ENCODE assay signal across 8 mouse cellular contexts in genomic region chr7:92740411-92741115, GRCm38 (mm10). TPM values are rescaled to one million over a fixed set of nuclear protein-coding genes. Genes with fewer than 3 reads are reported as not detected.
DNase-seq lines count a peak whose midpoint lies in the region; ATAC-seq and TF ChIP-seq lines count a peak whose summit lies in the region.

No protein-coding gene starts in this region.

- H3K9ac ChIP-seq in hindbrain, embryonic 12.5 days: peak overlapping the region; percentile 94
- peak overlapping the region; percentile 84 for H3K9ac ChIP-seq in midbrain, embryonic 12.5 days (replicated peaks)

- no peak for TF ChIP-seq CTCF in lung, adult 2 months (IDR thresholded peaks at IDR 0.05; ENCODE audit: insufficient read depth, low read length)
- TF ChIP-seq CTCF in cortical plate, adult 2 months (IDR thresholded peaks at IDR 0.05; ENCODE audit: extremely low read depth, insufficient read depth, low read length): no peak

- TF ChIP-seq POLR2A in lung, adult 2 months (IDR thresholded peaks at IDR 0.05; ENCODE audit: borderline replicate concordance, extremely low read depth, low read depth, low read length): no peak
- TF ChIP-seq POLR2A in cortical plate, adult 2 months (IDR thresholded peaks at IDR 0.05; ENCODE audit: extremely low read depth, insufficient read depth, low read length): no peak

- no peak for ATAC-seq in hindbrain, embryonic 12.5 days (ENCODE audit: low FRiP score)
- ATAC-seq in midbrain, embryonic 12.5 days (ENCODE audit: low FRiP score, low read depth): no peak

- H3K4me1 ChIP-seq in lung, adult 2 months (ENCODE audit: control insufficient read depth, insufficient read depth, low read length): peaks cover 5% of the 10 kb centered on the region
- H3K4me1 ChIP-seq in cortical plate, adult 2 months (ENCODE audit: control insufficient read depth, insufficient read depth, low read length): peaks cover 3% of the 10 kb centered on the region
- peaks cover 29% of the 10 kb centered on the region for H3K4me1 ChIP-seq in hindbrain, embryonic 12.5 days
- peaks cover 28% of the 10 kb centered on the region for H3K4me1 ChIP-seq in midbrain, embryonic 12.5 days

- no peaks in the 10 kb centered on the region for H3K27me3 ChIP-seq in hindbrain, embryonic 12.5 days
- H3K27me3 ChIP-seq in midbrain, embryonic 12.5 days: no peaks in the 10 kb centered on the region

- 0 out of 2 replicates have a peak, but pooled peaks cover 10% of the 10 kb centered on the region for H3K36me3 ChIP-seq in hindbrain, embryonic 12.5 days
- H3K36me3 ChIP-seq in midbrain, embryonic 12.5 days: 0 out of 2 replicates have a peak, but pooled peaks cover 14% of the 10 kb centered on the region

- H3K9me3 ChIP-seq in hindbrain, embryonic 12.5 days (replicated peaks): no peaks in the 10 kb centered on the region
- no peaks in the 10 kb centered on the region for H3K9me3 ChIP-seq in midbrain, embryonic 12.5 days

- H3K27ac ChIP-seq in cortical plate, adult 2 months (ENCODE audit: insufficient read depth, low read length): peak overlapping the region; percentile 82
- H3K27ac ChIP-seq in hindbrain, embryonic 12.5 days: peak overlapping the region; percentile 97
- H3K27ac ChIP-seq in midbrain, embryonic 12.5 days (replicated peaks): peak overlapping the region; percentile 93

- DNase-seq in lung, adult 2 months: no peak
- no peak for DNase-seq in lung, postnatal 4 days
- DNase-seq in adrenal gland, adult 8-10 months: no peak
- DNase-seq in cerebellum, adult 9-10 months: no peak
- DNase-seq in gastrocnemius, adult 18-20 months (ENCODE audit: low spot score): no peak

- H3K4me2 ChIP-seq in hindbrain, embryonic 12.5 days (replicated peaks): peak overlapping the region; percentile 63
- peak overlapping the region; percentile 65 for H3K4me2 ChIP-seq in midbrain, embryonic 12.5 days (replicated peaks)

- H3K4me3 ChIP-seq in lung, adult 2 months (replicated peaks; ENCODE audit: extremely low read depth, low read depth, low read length): peak overlapping the region; percentile 97
- peak overlapping the region; percentile 83 for H3K4me3 ChIP-seq in cortical plate, adult 2 months (ENCODE audit: insufficient read depth, low read length)
- peak overlapping the region; percentile 76 for H3K4me3 ChIP-seq in hindbrain, embryonic 12.5 days
- peak overlapping the region; percentile 62 for H3K4me3 ChIP-seq in midbrain, embryonic 12.5 days

- WGBS in lung, adult 2 months: 1% methylated on average over 23 of the region's 23 CpGs
- 4% methylated on average over 23 of the region's 23 CpGs for WGBS in hindbrain, embryonic 12.5 days
- WGBS in midbrain, embryonic 12.5 days: 3% methylated on average over 23 of the region's 23 CpGs

RNA-seq across cellular contexts. Expression of gene Rab30, which starts 0.8 kb away (rescaled TPM):
- 0.43 and 0.96 TPM in 2 replicates for polyA plus RNA-seq in lung, adult 2 months (2012; rRNA removed)
- polyA plus RNA-seq in cortical plate, adult 2 months (2012; rRNA removed): 15.3 and 15.4 TPM in 2 replicates
- 22.2 and 22.6 TPM in 2 replicates for polyA plus RNA-seq in hindbrain, embryonic 12.5 days (2016; fragmentation: Nextera tagmentation; extraction: Ambion mirVana)
- polyA plus RNA-seq in midbrain, embryonic 12.5 days (2016; fragmentation: Nextera tagmentation; extraction: Ambion mirVana): 19.8 and 20.3 TPM in 2 replicates
- 1 to 10 TPM; 4.6 to 8.5 (median 6.4) TPM for total RNA-seq in adrenal gland, adult 8-10 months (2022)
- total RNA-seq in gastrocnemius, adult 18-20 months (2021): 1 to 10 TPM; 5.4 to 8.5 TPM
